13 mouse cellular contexts compared by ENCODE assay signal in the genomic region with DNA sequence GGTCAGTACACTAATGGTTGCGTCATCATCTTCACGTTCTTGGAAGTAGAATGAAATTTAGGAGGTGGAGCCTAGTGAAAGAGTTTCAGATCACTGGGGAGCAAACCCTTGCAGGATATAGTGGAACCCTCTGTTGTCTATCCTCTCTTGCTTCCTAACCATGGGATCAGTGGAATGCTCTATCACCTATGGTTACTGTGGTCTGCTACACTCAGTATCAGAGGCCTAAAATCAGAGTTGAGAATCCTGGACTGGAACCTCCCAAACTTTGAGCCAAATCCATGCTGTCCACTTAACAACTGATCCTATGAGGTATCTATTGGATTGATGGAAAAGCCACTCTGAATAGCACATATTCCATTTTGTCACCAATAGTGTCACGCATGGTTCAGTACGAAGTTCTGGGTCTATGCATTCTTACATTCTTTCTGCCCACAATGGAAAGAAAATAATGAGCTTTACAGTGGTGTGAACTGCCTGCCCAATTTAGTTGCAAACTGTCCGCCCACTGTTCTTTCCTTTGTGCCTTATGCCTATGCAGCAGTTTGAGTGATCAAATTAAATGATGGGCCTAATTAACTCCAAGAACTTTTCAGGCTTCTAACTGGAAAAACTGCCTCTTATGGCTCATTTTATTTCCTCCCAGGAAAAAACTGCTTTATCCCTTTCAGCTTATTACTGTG.
A peak's percentile ranks its signal among the peaks of the same experiment; 100 is the strongest.
DNase-seq lines count a peak whose midpoint lies in the region; ATAC-seq and TF ChIP-seq lines count a peak whose summit lies in the region.
"Had no signal": no experiment of that assay in that cellular context is flagged by ENCODE, and none has a peak within 500 bp of the region (broad histone marks: within the 10 kb centered on the region; RNA-seq: fewer than 3 reads in every experiment).

No protein-coding gene starts in this region.

- no peak for TF ChIP-seq POLR2A in brain, embryonic 14.5 days (IDR thresholded peaks at IDR 0.05; ENCODE audit: borderline replicate concordance, extremely low read depth, insufficient read depth, insufficient read length, poor library complexity, severe bottlenecking)

- no peak overlapping the region for H3K9ac ChIP-seq in hindbrain, embryonic 15.5 days
- no peak overlapping the region for H3K9ac ChIP-seq in neural tube, embryonic 13.5 days
- no peak overlapping the region for H3K9ac ChIP-seq in heart, embryonic 11.5 days (ENCODE audit: low read depth, low read length)
- H3K9ac ChIP-seq: limb, embryonic 15.5 days had no signal

- H3K4me3 ChIP-seq in hindbrain, embryonic 15.5 days = no peak overlapping the region
- no peak overlapping the region for H3K4me3 ChIP-seq in neural tube, embryonic 13.5 days
- no peak overlapping the region for H3K4me3 ChIP-seq in heart, embryonic 11.5 days (ENCODE audit: low read depth, low read length)
- H3K4me3 ChIP-seq: erythroblast, embryonic 14.5 days; heart, embryonic 10.5 days; limb, embryonic 15.5 days had no signal

- H3K27ac ChIP-seq in hindbrain, embryonic 15.5 days (replicated peaks) = no peak overlapping the region
- H3K27ac ChIP-seq in neural tube, embryonic 13.5 days (replicated peaks) = no peak overlapping the region
- no peak overlapping the region for H3K27ac ChIP-seq in heart, embryonic 11.5 days (ENCODE audit: low read depth, low read length)
- H3K27ac ChIP-seq: heart, embryonic 10.5 days; limb, embryonic 15.5 days had no signal

- no peaks in the 10 kb centered on the region for H3K27me3 ChIP-seq in hindbrain, embryonic 15.5 days
- H3K27me3 ChIP-seq in neural tube, embryonic 13.5 days = no peaks in the 10 kb centered on the region
- no peaks in the 10 kb centered on the region for H3K27me3 ChIP-seq in heart, embryonic 11.5 days (ENCODE audit: control insufficient read depth, insufficient read depth, low read length)
- H3K27me3 ChIP-seq: limb, embryonic 15.5 days had no signal

- TF ChIP-seq CTCF in brain, embryonic 14.5 days (IDR thresholded peaks at IDR 0.05; ENCODE audit: borderline replicate concordance, extremely low read depth, insufficient read depth, insufficient read length) = no peak

- H3K4me1 ChIP-seq in hindbrain, embryonic 15.5 days (replicated peaks) = 0 out of 2 replicates have a peak, but pooled peaks cover 5% of the 10 kb centered on the region
- H3K4me1 ChIP-seq in neural tube, embryonic 13.5 days (replicated peaks) = peaks cover 6% of the 10 kb centered on the region; the same call in 1 of the 2 replicates
- no peaks in the 10 kb centered on the region for H3K4me1 ChIP-seq in heart, embryonic 11.5 days (ENCODE audit: control insufficient read depth, insufficient read depth, low read length)
- H3K4me1 ChIP-seq: heart, embryonic 10.5 days; limb, embryonic 15.5 days had no signal

- peak; percentile 65; the same call in 1 of the 2 replicates for ATAC-seq in hindbrain, embryonic 15.5 days (ENCODE audit: low FRiP score, low read depth)
- peak; percentile 56; the same call in 1 of the 2 replicates for ATAC-seq in neural tube, embryonic 13.5 days (ENCODE audit: low read depth)
- no peak for ATAC-seq in heart, embryonic 11.5 days (replicated peaks; ENCODE audit: insufficient number of reproducible peaks, low FRiP score, low TSS enrichment)
- ATAC-seq: lung, postnatal 0 days had no signal

- H3K36me3 ChIP-seq in hindbrain, embryonic 15.5 days = no peaks in the 10 kb centered on the region
- H3K36me3 ChIP-seq in neural tube, embryonic 13.5 days = no peaks in the 10 kb centered on the region
- H3K36me3 ChIP-seq in heart, embryonic 11.5 days (ENCODE audit: control insufficient read depth, insufficient read depth, low read length) = no peaks in the 10 kb centered on the region
- H3K36me3 ChIP-seq: heart, embryonic 10.5 days; limb, embryonic 15.5 days had no signal

- H3K9me3 ChIP-seq in hindbrain, embryonic 15.5 days = no peaks in the 10 kb centered on the region
- H3K9me3 ChIP-seq in neural tube, embryonic 13.5 days = no peaks in the 10 kb centered on the region
- H3K9me3 ChIP-seq in heart, embryonic 11.5 days (replicated peaks; ENCODE audit: control insufficient read depth, low read length) = no peaks in the 10 kb centered on the region
- H3K9me3 ChIP-seq: heart, embryonic 10.5 days; limb, embryonic 15.5 days had no signal

- peak; percentile 28 to 55 for DNase-seq in frontal cortex, adult 2 months (ENCODE audit: extremely low spot score in 1 of 2, low spot score in 1 of 2)
- DNase-seq in frontal cortex, postnatal 14 days (ENCODE audit: low spot score in 2 of 2) = no peak
- DNase-seq in brain, embryonic 14.5 days (ENCODE audit: low read depth) = peak; percentile 84
- no peak for DNase-seq in testis, postnatal 14 days (ENCODE audit: low spot score)
- DNase-seq in kidney, adult 8-10 months = no peak
- DNase-seq: kidney, postnatal 4 days had no signal

- H3K4me2 ChIP-seq in hindbrain, embryonic 15.5 days = no peak overlapping the region
- no peak overlapping the region for H3K4me2 ChIP-seq in neural tube, embryonic 13.5 days
- no peak overlapping the region for H3K4me2 ChIP-seq in heart, embryonic 11.5 days
- H3K4me2 ChIP-seq: limb, embryonic 15.5 days had no signal

- 64% methylated on average over 5 of the region's 5 CpGs for WGBS in hindbrain, embryonic 15.5 days
- 73% methylated on average over 5 of the region's 5 CpGs for WGBS in neural tube, embryonic 13.5 days
- 85% methylated on average over 5 of the region's 5 CpGs for WGBS in heart, embryonic 11.5 days (ENCODE audit: insufficient replicate concordance)

Comparison
In these comparisons a context has a peak if more than half of its experiments do, and no peak if none do; other contexts are left out.
1. DNase-seq: peak in frontal cortex, adult 2 months (2 of 2) and brain, embryonic 14.5 days (single experiment); none in frontal cortex, postnatal 14 days (0 of 2), testis, postnatal 14 days (single experiment) and kidney, adult 8-10 months (0 of 2).